Mouse (Mus musculus) left cerebral cortex, postnatal 4 days (tissue): Measurements from ENCODE around the gene Rbm42. TPM values are rescaled to one million over a fixed set of nuclear protein-coding genes. Genes with fewer than 3 reads are reported as not detected.

Source experiments
- DNase-seq: peaks from one replicate; pipeline ENCODE4 v3.0.0-alpha.2; 2022
- intact Hi-C: fragments of 180-260 bp; cut with DNase I; formaldehyde crosslinking; loops from one replicate; pipeline ENCODE4 v1.15.1; 2025
- total RNA-seq, 2 experiments: library from RNA; stranded (reverse); gene quantifications; 2 replicates each; pipeline ENCODE4 v1.2.3; 2021

Gene Rbm42
- total RNA-seq, 2 experiments from 2014 or later, result 81.9 TPM

GRCm38 (mm10) chr7:30619202-30619601 is 30.9 kb downstream of the Rbm42 start:
- DNase-seq, result no peak
- intact Hi-C loops, result no loop called here

GRCm38 (mm10) chr7:30618658-30619057 is 31.5 kb downstream of the Rbm42 start:
- intact Hi-C loops, result no loop called here

GRCm38 (mm10) chr7:30615049-30615760 is 34.9 kb downstream of the Rbm42 start:
- DNase-seq, result no peak
- intact Hi-C loops, result no loop called here

More at GRCm38 (mm10) chr7:30618658-30619057, 31.5 kb downstream of the Rbm42 start:
- DNase-seq, result no peak

- no peak for DNase-seq
- intact Hi-C loops, result no loop called here
These were observed 35.7 kb downstream of the Rbm42 start for GRCm38 (mm10) chr7:30614454-30614853.

- intact Hi-C loops, result no loop called here
- peak; percentile 63 for DNase-seq
These were observed 36.5 kb downstream of the Rbm42 start for GRCm38 (mm10) chr7:30613529-30614112.

- DNase-seq, result no peak
- intact Hi-C loops, result no loop called here
These were observed 37.3 kb downstream of the Rbm42 start, which contains the start of gene Upk1a for GRCm38 (mm10) chr7:30612654-30613402. Gene Upk1a, minus strand, starts transcription at chr7:30612847.

- intact Hi-C loops, result no loop called here
These were observed 40.1 kb downstream of the Rbm42 start for GRCm38 (mm10) chr7:30610043-30610442.

GRCm38 (mm10) chr7:30608476-30608875 is 41.6 kb downstream of the Rbm42 start:
- intact Hi-C loops, result no loop called here
- no peak for DNase-seq

More at GRCm38 (mm10) chr7:30610043-30610442, 40.1 kb downstream of the Rbm42 start:
- no peak for DNase-seq

GRCm38 (mm10) chr7:30607706-30608309 is 42.3 kb downstream of the Rbm42 start:
- DNase-seq, result peak; percentile 77
- intact Hi-C loops, result no loop called here

GRCm38 (mm10) chr7:30604944-30605343 is 45.2 kb downstream of the Rbm42 start:
- intact Hi-C loops, result no loop called here
- DNase-seq, result no peak

GRCm38 (mm10) chr7:30604424-30604823 is 45.7 kb downstream of the Rbm42 start:
- intact Hi-C loops, result no loop called here
- DNase-seq, result no peak

GRCm38 (mm10) chr7:30602583-30602982 is 47.5 kb downstream of the Rbm42 start:
- intact Hi-C loops, result no loop called here

GRCm38 (mm10) chr7:30600651-30601050 is 49.5 kb downstream of the Rbm42 start:
- intact Hi-C loops, result no loop called here
- DNase-seq, result peak; percentile 22

More at GRCm38 (mm10) chr7:30602583-30602982, 47.5 kb downstream of the Rbm42 start:
- DNase-seq, result no peak

- intact Hi-C loops, result no loop called here
These were observed 50.2 kb downstream of the Rbm42 start for GRCm38 (mm10) chr7:30599933-30600353.

GRCm38 (mm10) chr7:30598786-30599185 is 51.3 kb downstream of the Rbm42 start, which contains the start of gene Zbtb32:
Gene Zbtb32, minus strand, starts transcription at chr7:30598909.
- no peak for DNase-seq
- intact Hi-C loops, result no loop called here

More at GRCm38 (mm10) chr7:30599933-30600353, 50.2 kb downstream of the Rbm42 start:
- DNase-seq, result peak; percentile 95

GRCm38 (mm10) chr7:30596811-30597210 is 53.3 kb downstream of the Rbm42 start:
- intact Hi-C loops, result no loop called here
- no peak for DNase-seq

GRCm38 (mm10) chr7:30596093-30596492 is 54.0 kb downstream of the Rbm42 start:
- DNase-seq, result no peak
- intact Hi-C loops, result no loop called here

- DNase-seq, result no peak
- intact Hi-C loops, result no loop called here
These were observed 55.5 kb downstream of the Rbm42 start for GRCm38 (mm10) chr7:30594510-30595024.

- DNase-seq, result peak; percentile 38
- intact Hi-C loops, result no loop called here
These were observed 56.3 kb downstream of the Rbm42 start for GRCm38 (mm10) chr7:30593579-30594509.
